Mouse (Mus musculus) forebrain, embryonic 15.5 days (tissue): ENCODE data around the gene Gm10309. TPM values are rescaled to one million over a fixed set of nuclear protein-coding genes. Genes with fewer than 3 reads are reported as not detected.

Source experiments
- ATAC-seq: fragments of 200-750 bp; cut with Nextera tagmentation; replicated peaks from 2 replicates; pipeline ENCODE4 v1.8.0; 2017; ENCODE audit warnings: mild to moderate bottlenecking, moderate TSS enrichment, moderate library complexity
- H3K27ac ChIP-seq: fragments of 300-500 bp; sonication (generic); replicated peaks from 2 replicates; pipeline ENCODE4 v1.5.1; 2015; ENCODE audit warnings: mild to moderate bottlenecking, inconsistent platforms
- H3K27me3 ChIP-seq: fragments of 300-500 bp; sonication (generic); 2 replicates; pipeline ENCODE4 v1.6.1; 2015; ENCODE audit warnings: inconsistent platforms
- H3K36me3 ChIP-seq: fragments of 300-500 bp; sonication (generic); 2 replicates; pipeline ENCODE4 v1.6.1; 2015; ENCODE audit warnings: mild to moderate bottlenecking, inconsistent platforms
- H3K4me1 ChIP-seq: fragments of 300-500 bp; sonication (generic); 2 replicates; pipeline ENCODE4 v1.6.1; 2015; ENCODE audit warnings: inconsistent platforms
- H3K4me2 ChIP-seq: fragments of 300-500 bp; sonication (generic); replicated peaks from 2 replicates; pipeline ENCODE4 v1.6.1; 2015; ENCODE audit warnings: mild to moderate bottlenecking, inconsistent platforms
- H3K4me3 ChIP-seq: fragments of 300-500 bp; sonication (generic); 2 replicates; pipeline ENCODE4 v1.5.1; 2015; ENCODE audit warnings: mild to moderate bottlenecking, inconsistent platforms
- H3K9ac ChIP-seq: fragments of 300-500 bp; sonication (generic); replicated peaks from 2 replicates; pipeline ENCODE4 v1.6.1; 2015; ENCODE audit warnings: mild to moderate bottlenecking, inconsistent platforms
- H3K9me3 ChIP-seq: fragments of 300-500 bp; sonication (generic); 2 replicates; pipeline ENCODE4 v1.6.1; 2016; ENCODE audit warnings: inconsistent platforms
- WGBS: fragments of 180-500 bp; shearing (Covaris S2); methylation state at CpG from one replicate; pipeline ENCODE4 v1.1.7; 2015; ENCODE audit warnings: mixed read lengths; 5-methylcytosine and 5-hydroxymethylcytosine counted together
- polyA plus RNA-seq: library from polyadenylated mRNA; unstranded; fragments of >200 nt; fragmentation: Nextera tagmentation; extraction: Ambion mirVana; gene quantifications from 2 replicates; pipeline ENCODE4 v1.2.1, GENCODE M21; 2015

Gm10309 gene
- polyA plus RNA-seq, 1 experiment from 2014 or later: 0.65 TPM

DNA sequence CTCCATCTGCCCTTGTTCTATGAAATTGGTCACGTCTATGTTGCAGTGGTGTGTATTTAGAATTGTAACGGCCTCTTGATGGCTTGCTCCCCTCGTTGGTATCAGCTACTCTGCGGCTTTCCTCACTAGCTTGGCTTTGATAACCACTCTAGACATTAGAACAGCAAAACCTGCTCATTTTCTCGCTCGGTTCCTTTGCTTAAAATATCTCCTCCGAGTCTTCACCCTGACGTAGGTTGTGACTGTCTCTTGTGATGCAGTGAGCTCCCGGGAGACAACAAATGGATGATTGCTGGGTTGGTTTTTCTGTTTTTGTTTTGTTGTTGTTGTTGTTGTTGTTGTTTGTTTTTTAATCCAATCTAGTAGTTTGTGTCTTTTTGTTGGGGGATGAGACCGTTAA lies 24.0 kb upstream of the Gm10309 start:
- Histone ChIP-seq H3K36me3 (no peaks in the 10 kb centered on the region), H3K4me1 (no peaks in the 10 kb centered on the region), H3K9ac (no peak overlapping the region), H3K9me3 (no peaks in the 10 kb centered on the region), H3K4me2 (no peak overlapping the region), H3K27me3 (no peaks in the 10 kb centered on the region), H3K27ac (no peak overlapping the region), H3K4me3 (no peak overlapping the region)
- no peak for ATAC-seq
- WGBS: 89% methylated on average over 10 of the region's 10 CpGs

DNA sequence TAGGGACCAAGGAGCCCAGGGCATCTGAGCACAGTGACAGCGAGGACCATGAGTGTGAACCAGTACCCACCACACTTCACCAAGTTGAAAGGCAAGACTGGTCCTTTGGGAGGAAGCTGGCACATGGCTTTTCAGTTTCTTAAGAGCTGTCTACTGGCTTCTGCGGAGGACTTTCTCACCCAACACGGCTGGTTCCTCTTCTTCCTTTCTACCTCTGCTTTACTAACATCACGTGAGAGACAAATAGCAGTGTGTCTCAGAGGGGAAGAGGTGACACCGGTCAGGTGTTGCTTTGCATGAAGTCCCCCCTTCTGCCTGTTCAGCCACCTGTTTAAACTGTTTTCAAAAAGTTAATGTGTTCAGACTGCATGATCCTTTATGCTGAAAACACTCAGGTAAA lies 22.3 kb upstream of the Gm10309 start:
- no peak for ATAC-seq
- no peak overlapping the region for H3K9ac ChIP-seq
- H3K27ac ChIP-seq: no peak overlapping the region
- no peak overlapping the region for H3K4me2 ChIP-seq
- H3K4me3 ChIP-seq: no peak overlapping the region
- no peaks in the 10 kb centered on the region for H3K9me3 ChIP-seq
- no peaks in the 10 kb centered on the region for H3K27me3 ChIP-seq
- H3K36me3 ChIP-seq: no peaks in the 10 kb centered on the region
- H3K4me1 ChIP-seq: no peaks in the 10 kb centered on the region
- WGBS: 92% methylated on average over 5 of the region's 5 CpGs

DNA sequence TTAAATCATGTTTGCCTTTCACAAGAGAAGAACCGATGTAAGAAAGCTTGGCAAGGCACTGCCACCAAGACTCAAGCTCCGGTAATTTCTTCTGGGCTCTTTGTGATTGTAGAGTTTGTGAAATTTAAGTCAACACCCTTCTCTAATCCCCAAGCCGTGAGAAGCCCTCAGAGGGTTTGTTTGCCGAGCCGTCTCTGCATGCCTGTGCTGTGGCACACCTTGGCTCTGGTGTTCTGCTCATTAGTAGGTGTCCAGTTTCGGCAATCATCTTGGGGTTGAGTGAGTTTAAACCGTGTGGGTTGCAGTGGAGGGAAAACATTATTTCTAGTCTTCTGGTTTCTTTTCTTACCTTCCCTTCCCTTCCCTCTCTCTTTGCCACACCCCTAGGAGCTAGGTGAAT lies 21.0 kb upstream of the Gm10309 start:
- Histone ChIP-seq H3K9ac (no peak overlapping the region), H3K27me3 (no peaks in the 10 kb centered on the region), H3K27ac (no peak overlapping the region), H3K4me1 (no peaks in the 10 kb centered on the region), H3K4me2 (no peak overlapping the region), H3K9me3 (no peaks in the 10 kb centered on the region), H3K4me3 (no peak overlapping the region), H3K36me3 (no peaks in the 10 kb centered on the region)
- ATAC-seq: no peak
- WGBS: 87% methylated on average over 7 of the region's 7 CpGs

- no peak for ATAC-seq
- Histone ChIP-seq H3K4me3 (no peak overlapping the region), H3K9ac (no peak overlapping the region)
Measured at GRCm38 (mm10) chr17:86525075-86525474, 20.0 kb upstream of the Gm10309 start.

DNA sequence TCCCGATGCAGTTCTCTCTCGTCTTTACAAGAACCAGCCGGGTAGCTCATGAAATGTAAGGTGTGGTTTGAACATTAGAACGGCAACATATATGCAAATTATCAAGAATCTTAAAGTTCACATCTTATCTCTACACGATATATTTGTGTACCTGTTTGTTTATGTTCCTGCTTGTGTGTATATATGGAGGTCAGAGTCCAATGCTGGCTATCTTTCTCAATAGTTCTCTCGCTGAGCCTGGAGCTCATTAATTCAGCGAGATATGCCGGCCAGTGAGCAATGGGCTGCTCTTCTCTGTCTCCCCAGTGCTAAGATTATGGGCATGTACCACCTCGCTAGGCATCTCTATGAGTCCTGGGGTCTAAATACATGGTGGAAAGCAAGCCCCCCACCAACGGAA lies 18.8 kb upstream of the Gm10309 start:
- no peaks in the 10 kb centered on the region for H3K9me3 ChIP-seq
- no peak overlapping the region for H3K27ac ChIP-seq
- no peaks in the 10 kb centered on the region for H3K4me1 ChIP-seq
- H3K36me3 ChIP-seq: no peaks in the 10 kb centered on the region
- H3K4me3 ChIP-seq: no peak overlapping the region
- no peaks in the 10 kb centered on the region for H3K27me3 ChIP-seq
- 94% methylated on average over 10 of the region's 10 CpGs for WGBS
- H3K4me2 ChIP-seq: no peak overlapping the region
- no peak for ATAC-seq
- no peak overlapping the region for H3K9ac ChIP-seq

More at GRCm38 (mm10) chr17:86525075-86525474, 20.0 kb upstream of the Gm10309 start:
- H3K27me3 ChIP-seq: no peaks in the 10 kb centered on the region
- H3K4me1 ChIP-seq: no peaks in the 10 kb centered on the region
- H3K27ac ChIP-seq: no peak overlapping the region
- no peaks in the 10 kb centered on the region for H3K36me3 ChIP-seq
- H3K4me2 ChIP-seq: no peak overlapping the region
- no peaks in the 10 kb centered on the region for H3K9me3 ChIP-seq
- 90% methylated on average over 2 of the region's 2 CpGs for WGBS

DNA sequence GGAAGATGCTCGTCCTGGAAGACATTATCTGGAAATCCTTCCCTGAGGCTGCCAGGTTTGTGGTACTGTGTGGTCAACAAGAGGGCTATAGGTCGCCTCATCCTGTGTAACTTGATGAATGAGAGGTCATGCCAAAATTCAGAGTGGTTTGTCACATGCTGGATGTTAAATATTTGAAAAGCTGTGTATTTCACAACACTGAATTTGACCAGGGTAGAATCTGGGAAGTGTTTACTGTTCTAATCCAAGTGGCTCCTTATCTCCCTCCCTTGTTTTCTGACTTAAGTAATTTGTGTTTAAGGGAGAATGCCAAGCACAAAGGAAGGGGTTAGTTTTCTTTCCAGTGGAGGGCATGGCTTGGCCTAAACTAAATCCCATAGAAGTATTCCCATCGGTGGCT lies 18.3 kb upstream of the Gm10309 start:
- 82% methylated on average over 3 of the region's 3 CpGs for WGBS
- Histone ChIP-seq H3K4me2 (no peak overlapping the region), H3K27me3 (no peaks in the 10 kb centered on the region), H3K27ac (no peak overlapping the region), H3K9ac (no peak overlapping the region), H3K36me3 (no peaks in the 10 kb centered on the region), H3K4me1 (no peaks in the 10 kb centered on the region), H3K4me3 (no peak overlapping the region), H3K9me3 (no peaks in the 10 kb centered on the region)
- ATAC-seq: no peak

DNA sequence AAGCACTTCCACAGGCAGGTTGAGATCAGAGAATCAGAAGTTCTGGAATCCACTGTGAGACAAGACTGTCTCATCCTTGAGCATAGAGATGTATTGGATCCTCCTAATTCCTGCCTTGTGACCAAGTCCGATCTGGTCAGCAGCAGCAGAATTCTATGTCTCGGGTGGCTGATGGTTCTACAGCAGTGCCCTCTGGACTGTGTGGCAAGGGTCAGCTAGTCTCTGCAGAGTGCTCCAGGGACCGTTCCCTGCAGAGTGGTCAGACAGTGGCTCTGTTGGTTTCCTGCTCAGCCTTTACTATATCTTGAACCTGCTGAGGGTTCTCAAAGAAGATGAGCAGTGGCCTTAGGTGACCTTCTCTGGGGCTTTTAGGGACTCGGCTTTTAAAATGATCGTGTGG lies 17.6 kb upstream of the Gm10309 start:
- Histone ChIP-seq H3K4me3 (no peak overlapping the region), H3K4me2 (no peak overlapping the region), H3K9ac (no peak overlapping the region), H3K36me3 (no peaks in the 10 kb centered on the region), H3K27me3 (no peaks in the 10 kb centered on the region), H3K27ac (no peak overlapping the region), H3K4me1 (no peaks in the 10 kb centered on the region), H3K9me3 (no peaks in the 10 kb centered on the region)
- 96% methylated on average over 5 of the region's 5 CpGs for WGBS
- no peak for ATAC-seq

DNA sequence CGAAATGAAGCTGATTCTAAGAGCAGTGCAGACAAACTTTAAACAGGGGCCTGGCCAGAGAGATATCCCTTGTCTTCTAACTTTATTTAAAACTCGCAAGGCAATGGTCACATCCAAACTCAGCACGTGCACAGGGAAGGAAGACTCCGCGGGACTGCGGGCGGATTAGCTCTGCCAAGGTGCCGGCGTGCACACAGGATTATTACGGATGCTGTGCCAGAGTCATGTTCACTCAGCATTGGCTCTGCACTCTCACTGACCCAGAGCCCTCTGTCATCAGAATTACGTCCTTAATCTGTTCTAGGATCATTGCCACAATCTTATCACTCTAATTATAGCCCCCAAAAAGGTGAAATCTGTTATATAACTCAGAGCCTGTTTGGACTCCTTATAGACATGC lies 16.2 kb upstream of the Gm10309 start:
- WGBS: 87% methylated on average over 11 of the region's 11 CpGs
- Histone ChIP-seq H3K9me3 (no peaks in the 10 kb centered on the region), H3K4me2 (no peak overlapping the region), H3K4me1 (no peaks in the 10 kb centered on the region), H3K27ac (no peak overlapping the region), H3K9ac (no peak overlapping the region), H3K36me3 (no peaks in the 10 kb centered on the region), H3K4me3 (no peak overlapping the region), H3K27me3 (no peaks in the 10 kb centered on the region)
- ATAC-seq: no peak

GRCm38 (mm10) chr17:86518604-86519003 lies 13.6 kb upstream of the Gm10309 start:
- H3K27ac ChIP-seq: no peak overlapping the region
- no peaks in the 10 kb centered on the region for H3K9me3 ChIP-seq
- no peak overlapping the region for H3K4me2 ChIP-seq
- H3K27me3 ChIP-seq: no peaks in the 10 kb centered on the region
- H3K4me3 ChIP-seq: no peak overlapping the region
- H3K4me1 ChIP-seq: no peaks in the 10 kb centered on the region
- no peak for ATAC-seq
- no peak overlapping the region for H3K9ac ChIP-seq
- no peaks in the 10 kb centered on the region for H3K36me3 ChIP-seq
- WGBS: 85% methylated on average over 7 of the region's 7 CpGs

DNA sequence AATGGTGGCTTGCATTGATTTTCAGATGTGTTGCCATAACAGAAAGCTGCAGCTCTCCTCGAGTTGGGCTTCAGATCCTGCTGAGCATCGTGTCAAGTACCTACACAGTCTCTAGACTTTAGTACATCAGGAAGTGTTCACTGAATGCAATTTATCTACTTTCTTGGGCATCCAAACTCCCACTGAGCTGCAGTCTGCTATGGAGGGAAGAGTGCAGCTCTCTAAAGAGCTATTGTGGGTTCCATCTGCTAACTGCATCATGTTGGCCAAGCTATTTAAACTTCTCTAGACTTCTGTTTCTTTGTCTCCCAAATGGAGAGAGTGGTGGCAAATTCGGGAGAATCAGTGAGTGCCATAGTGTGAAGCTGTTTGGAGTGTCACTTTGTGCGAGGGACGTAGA lies 11.6 kb upstream of the Gm10309 start:
- H3K9ac ChIP-seq: no peak overlapping the region
- no peak overlapping the region for H3K27ac ChIP-seq
- ATAC-seq: no peak
- no peaks in the 10 kb centered on the region for H3K9me3 ChIP-seq
- no peak overlapping the region for H3K4me2 ChIP-seq
- H3K27me3 ChIP-seq: no peaks in the 10 kb centered on the region
- H3K36me3 ChIP-seq: no peaks in the 10 kb centered on the region
- H3K4me3 ChIP-seq: no peak overlapping the region
- no peaks in the 10 kb centered on the region for H3K4me1 ChIP-seq
- whole genome bisulfite sequencing: 87% methylated on average over 5 of the region's 5 CpGs

- no peak overlapping the region for H3K4me2 ChIP-seq
- 82% methylated on average over 13 of the region's 13 CpGs for WGBS
- no peaks in the 10 kb centered on the region for H3K36me3 ChIP-seq
- H3K27ac ChIP-seq: no peak overlapping the region
- H3K9ac ChIP-seq: no peak overlapping the region
- H3K4me1 ChIP-seq: no peaks in the 10 kb centered on the region
- no peak overlapping the region for H3K4me3 ChIP-seq
- no peaks in the 10 kb centered on the region for H3K27me3 ChIP-seq
- ATAC-seq: no peak
- H3K9me3 ChIP-seq: no peaks in the 10 kb centered on the region
Measured at GRCm38 (mm10) chr17:86514974-86515620, 10.1 kb upstream of the Gm10309 start.

GRCm38 (mm10) chr17:86509871-86510270 lies 4.8 kb upstream of the Gm10309 start:
- Histone ChIP-seq H3K36me3 (no peaks in the 10 kb centered on the region), H3K27me3 (no peaks in the 10 kb centered on the region), H3K9me3 (no peaks in the 10 kb centered on the region), H3K4me3 (no peak overlapping the region), H3K4me2 (no peak overlapping the region), H3K27ac (no peak overlapping the region), H3K4me1 (no peaks in the 10 kb centered on the region), H3K9ac (no peak overlapping the region)
- WGBS: 80% methylated on average over 5 of the region's 5 CpGs
- ATAC-seq: no peak

- no peaks in the 10 kb centered on the region for H3K4me1 ChIP-seq
- ATAC-seq: no peak
- 91% methylated on average over 3 of the region's 3 CpGs for WGBS
Measured at GRCm38 (mm10) chr17:86508212-86508490, 3.1 kb upstream of the Gm10309 start.

More at GRCm38 (mm10) chr17:86508212-86508490, 3.1 kb upstream of the Gm10309 start:
- H3K4me3 ChIP-seq: no peak overlapping the region
- no peaks in the 10 kb centered on the region for H3K36me3 ChIP-seq
- no peak overlapping the region for H3K9ac ChIP-seq
- H3K27me3 ChIP-seq: no peaks in the 10 kb centered on the region
- no peaks in the 10 kb centered on the region for H3K9me3 ChIP-seq
- H3K27ac ChIP-seq: no peak overlapping the region
- H3K4me2 ChIP-seq: no peak overlapping the region
